Mouse (Mus musculus) retina, postnatal 7 days (tissue): ENCODE results near the gene Dact3.

Experiments
- DNase-seq: peaks from one replicate; pipeline ENCODE4 v3.0.0-alpha.2; 2012; ENCODE audit warnings: low read depth, low spot score

Dact3 gene

GRCm38 (mm10) chr7:16875310-16875325 is at the start of gene Dact3:
Dact3 (plus strand) TSS chr7:16875317.
- DNase-seq: no peak

- no peak for DNase-seq
These were observed 49.3 kb upstream of the Dact3 start for GRCm38 (mm10) chr7:16825785-16826184.

GRCm38 (mm10) chr7:16826571-16826970 is 48.5 kb upstream of the Dact3 start:
- DNase-seq: no peak

GRCm38 (mm10) chr7:16827274-16827673 is 47.8 kb upstream of the Dact3 start:
- DNase-seq: no peak

- DNase-seq: no peak
These were observed 44.7 kb upstream of the Dact3 start for GRCm38 (mm10) chr7:16830449-16830848.

GRCm38 (mm10) chr7:16837916-16838803 is 37.0 kb upstream of the Dact3 start:
- DNase-seq: no peak

- DNase-seq: no peak
These were observed 36.2 kb upstream of the Dact3 start for GRCm38 (mm10) chr7:16838804-16839426.

GRCm38 (mm10) chr7:16839427-16840108 is 35.5 kb upstream of the Dact3 start:
- no peak for DNase-seq

- no peak for DNase-seq
These were observed 35.0 kb upstream of the Dact3 start for GRCm38 (mm10) chr7:16840109-16840491.

GRCm38 (mm10) chr7:16841078-16841477 is 34.0 kb upstream of the Dact3 start:
- no peak for DNase-seq

GRCm38 (mm10) chr7:16841561-16842560 is 33.3 kb upstream of the Dact3 start:
- DNase-seq: no peak

- DNase-seq: peak; percentile 70
These were observed 32.5 kb upstream of the Dact3 start, which contains the start of gene Prkd2 for GRCm38 (mm10) chr7:16842645-16843063. Prkd2 (plus strand) TSS chr7:16842902.

GRCm38 (mm10) chr7:16843441-16844171 is 31.5 kb upstream of the Dact3 start:
- DNase-seq: no peak

- DNase-seq: no peak
These were observed 30.4 kb upstream of the Dact3 start for GRCm38 (mm10) chr7:16844696-16845071.

GRCm38 (mm10) chr7:16845072-16845819 is 29.9 kb upstream of the Dact3 start:
- no peak for DNase-seq

GRCm38 (mm10) chr7:16845820-16846167 is 29.3 kb upstream of the Dact3 start:
- no peak for DNase-seq

GRCm38 (mm10) chr7:16846775-16847174 is 28.3 kb upstream of the Dact3 start:
- no peak for DNase-seq

- DNase-seq: no peak
These were observed 27.6 kb upstream of the Dact3 start for GRCm38 (mm10) chr7:16847507-16847906.

- no peak for DNase-seq
These were observed 26.5 kb upstream of the Dact3 start for GRCm38 (mm10) chr7:16848579-16848978.

GRCm38 (mm10) chr7:16851636-16852035 is 23.5 kb upstream of the Dact3 start:
- DNase-seq: no peak
